ENCODE assay signal across 9 mouse cellular contexts in genomic region chr2:91965417-91965816, GRCm38 (mm10). TPM values are rescaled to one million over a fixed set of nuclear protein-coding genes. Genes with fewer than 3 reads are reported as not detected.
A peak's percentile ranks its signal among the peaks of the same experiment; 100 is the strongest.
DNase-seq lines count a peak whose midpoint lies in the region; ATAC-seq and TF ChIP-seq lines count a peak whose summit lies in the region.
"Had no signal": no experiment of that assay in that cellular context is flagged by ENCODE, and none has a peak within 500 bp of the region (broad histone marks: within the 10 kb centered on the region; RNA-seq: fewer than 3 reads in every experiment).

No protein-coding gene starts in this region.

- no peaks in the 10 kb centered on the region for H3K9me3 ChIP-seq in forebrain, embryonic 10.5 days
- H3K9me3 ChIP-seq in forebrain, embryonic 15.5 days = no peaks in the 10 kb centered on the region
- no peaks in the 10 kb centered on the region for H3K9me3 ChIP-seq in heart, postnatal 0 days (replicated peaks; ENCODE audit: control insufficient read depth, low read length)

- peaks cover 49% of the 10 kb centered on the region for H3K27me3 ChIP-seq in forebrain, embryonic 10.5 days (ENCODE audit: poor library complexity, severe bottlenecking)
- H3K27me3 ChIP-seq in forebrain, embryonic 15.5 days = peaks cover 6% of the 10 kb centered on the region; the same call in 1 of the 2 replicates
- no peaks in the 10 kb centered on the region for H3K27me3 ChIP-seq in heart, postnatal 0 days (ENCODE audit: control insufficient read depth, insufficient read depth, low read length)
- H3K27me3 ChIP-seq in splenic B cell, adult 2 months (ENCODE audit: control insufficient read depth, insufficient read depth, low read length, poor library complexity, severe bottlenecking) = no peaks in the 10 kb centered on the region

- no peak for DNase-seq in forebrain, embryonic 10.5 days (ENCODE audit: extremely low spot score, low spot score)
- DNase-seq in heart, postnatal 0 days (ENCODE audit: low spot score) = peak; percentile 47
- DNase-seq in kidney, postnatal 14 days = peak; percentile 88
- peak; percentile 87 to 90 for DNase-seq in lung, postnatal 4 days
- peak; percentile 72 for DNase-seq in splenic B cell, adult 2 months (ENCODE audit: low read depth, low spot score)
- DNase-seq in MN1 (ENCODE audit: low spot score) = no peak

- no peak for ATAC-seq in forebrain, embryonic 15.5 days (replicated peaks)
- ATAC-seq in heart, postnatal 0 days (ENCODE audit: insufficient read depth, low read depth) = peak; percentile 3; the same call in 1 of the 2 replicates
- ATAC-seq: Patski had no signal

- no peak overlapping the region for H3K4me2 ChIP-seq in forebrain, embryonic 15.5 days (replicated peaks)
- H3K4me2 ChIP-seq in heart, postnatal 0 days (ENCODE audit: low read depth, low read length) = peak overlapping the region; percentile 61

- TF ChIP-seq POLR2A in bone marrow macrophage, adult 2 months (IDR thresholded peaks at IDR 0.05; ENCODE audit: borderline replicate concordance, low read depth, low read length) = no peak

- TF ChIP-seq EP300 in heart, postnatal 0 days (IDR thresholded peaks at IDR 0.05; ENCODE audit: low read depth) = peak; percentile 71; the same call in 1 of the 2 replicates

- no peak for TF ChIP-seq CTCF in bone marrow macrophage, adult 2 months (IDR thresholded peaks at IDR 0.05; ENCODE audit: low read depth, low read length)
- TF ChIP-seq CTCF in heart, postnatal 0 days (IDR thresholded peaks at IDR 0.05; ENCODE audit: low read depth) = no peak

- peaks cover 56% of the 10 kb centered on the region for H3K4me1 ChIP-seq in forebrain, embryonic 10.5 days
- peaks cover 14% of the 10 kb centered on the region for H3K4me1 ChIP-seq in forebrain, embryonic 15.5 days
- H3K4me1 ChIP-seq in bone marrow macrophage, adult 2 months (ENCODE audit: control insufficient read depth, insufficient read depth, low read length) = peaks cover 53% of the 10 kb centered on the region
- peaks cover 33% of the 10 kb centered on the region; the same call in 1 of the 2 replicates for H3K4me1 ChIP-seq in heart, postnatal 0 days (ENCODE audit: control insufficient read depth, insufficient read depth)

- H3K36me3 ChIP-seq in forebrain, embryonic 10.5 days (replicated peaks) = 0 out of 2 replicates have a peak, but pooled peaks cover 4% of the 10 kb centered on the region
- no peaks in the 10 kb centered on the region for H3K36me3 ChIP-seq in forebrain, embryonic 15.5 days
- H3K36me3 ChIP-seq in heart, postnatal 0 days (replicated peaks; ENCODE audit: control insufficient read depth, insufficient read depth, low read length) = no peaks in the 10 kb centered on the region
- no peaks in the 10 kb centered on the region for H3K36me3 ChIP-seq in splenic B cell, adult 2 months (ENCODE audit: control insufficient read depth, insufficient read depth, low read length, poor library complexity, severe bottlenecking)

- H3K4me3 ChIP-seq in forebrain, embryonic 10.5 days = peak overlapping the region; percentile 38
- H3K4me3 ChIP-seq in forebrain, embryonic 15.5 days = no peak overlapping the region
- peak overlapping the region; percentile 94 for H3K4me3 ChIP-seq in bone marrow macrophage, adult 2 months (ENCODE audit: insufficient read depth, low read length)
- peak overlapping the region; percentile 76 for H3K4me3 ChIP-seq in heart, postnatal 0 days (ENCODE audit: low read depth, low read length)

- H3K27ac ChIP-seq in forebrain, embryonic 10.5 days = peak overlapping the region; percentile 76
- no peak overlapping the region for H3K27ac ChIP-seq in forebrain, embryonic 15.5 days (replicated peaks)
- H3K27ac ChIP-seq in bone marrow macrophage, adult 2 months (ENCODE audit: insufficient read depth, low read depth, low read length) = peak overlapping the region; percentile 99
- peak overlapping the region; percentile 86 for H3K27ac ChIP-seq in heart, postnatal 0 days (ENCODE audit: low read depth)

- H3K9ac ChIP-seq in forebrain, embryonic 15.5 days (replicated peaks) = no peak overlapping the region
- peak overlapping the region; percentile 54; the same call in 1 of the 2 replicates for H3K9ac ChIP-seq in heart, postnatal 0 days (replicated peaks; ENCODE audit: low read depth, low read length)

- 15% methylated on average over 20 of the region's 20 CpGs for WGBS in forebrain, embryonic 10.5 days
- WGBS in forebrain, embryonic 15.5 days = 23% methylated on average over 20 of the region's 20 CpGs
- WGBS in heart, postnatal 0 days = 21% methylated on average over 20 of the region's 20 CpGs

RNA-seq across cellular contexts. Expression of gene Dgkz, which starts 10.2 kb away (rescaled TPM):
- polyA plus RNA-seq in forebrain, embryonic 10.5 days (2016; fragmentation: Nextera tagmentation; extraction: Ambion mirVana) = 35.1 and 39.1 TPM in 2 replicates
- polyA plus RNA-seq in forebrain, embryonic 15.5 days (2015; fragmentation: Nextera tagmentation; extraction: Ambion mirVana) = 27.6 and 28.2 TPM in 2 replicates
- 129 and 144 TPM in 2 replicates for polyA plus RNA-seq in bone marrow macrophage, adult 2 months (2012; ENCODE audit: insufficient read depth, insufficient read length, missing spikeins)
- 77.0 and 77.9 TPM in 2 replicates for total RNA-seq in heart, postnatal 0 days (2014; rRNA removed; ENCODE audit: low replicate concordance)
- polyA plus RNA-seq in heart, postnatal 0 days (2015; fragmentation: Nextera tagmentation; extraction: Ambion mirVana) = 24.0 and 26.2 TPM in 2 replicates

RNA-seq across cellular contexts. Expression of gene Gm9821, which starts 19.9 kb away (rescaled TPM):
- 0.44 and 0.52 TPM in 2 replicates for polyA plus RNA-seq in forebrain, embryonic 10.5 days (2016; fragmentation: Nextera tagmentation; extraction: Ambion mirVana)
- 0.15 and 0.32 TPM in 2 replicates for polyA plus RNA-seq in forebrain, embryonic 15.5 days (2015; fragmentation: Nextera tagmentation; extraction: Ambion mirVana)
- not detected in 2 replicates for polyA plus RNA-seq in bone marrow macrophage, adult 2 months (2012; ENCODE audit: insufficient read depth, insufficient read length, missing spikeins)
- not detected in 2 replicates for total RNA-seq in heart, postnatal 0 days (2014; rRNA removed; ENCODE audit: low replicate concordance)
- polyA plus RNA-seq in heart, postnatal 0 days (2015; fragmentation: Nextera tagmentation; extraction: Ambion mirVana) = 0.89 and 0.93 TPM in 2 replicates

RNA-seq across cellular contexts. Expression of gene Mdk, which starts 33.3 kb away (rescaled TPM):
- 1,773 and 1,865 TPM in 2 replicates for polyA plus RNA-seq in forebrain, embryonic 10.5 days (2016; fragmentation: Nextera tagmentation; extraction: Ambion mirVana)
- polyA plus RNA-seq in forebrain, embryonic 15.5 days (2015; fragmentation: Nextera tagmentation; extraction: Ambion mirVana) = 347 and 357 TPM in 2 replicates
- 1.0 and 3.4 TPM in 2 replicates for polyA plus RNA-seq in bone marrow macrophage, adult 2 months (2012; ENCODE audit: insufficient read depth, insufficient read length, missing spikeins)
- total RNA-seq in heart, postnatal 0 days (2014; rRNA removed; ENCODE audit: low replicate concordance) = 18.5 and 48.2 TPM in 2 replicates
- polyA plus RNA-seq in heart, postnatal 0 days (2015; fragmentation: Nextera tagmentation; extraction: Ambion mirVana) = 100 and 119 TPM in 2 replicates

RNA-seq across cellular contexts. Expression of gene Chrm4, which starts 38.4 kb away (rescaled TPM):
- polyA plus RNA-seq in forebrain, embryonic 10.5 days (2016; fragmentation: Nextera tagmentation; extraction: Ambion mirVana) = 0.12 and 0.77 TPM in 2 replicates
- 1.5 and 1.8 TPM in 2 replicates for polyA plus RNA-seq in forebrain, embryonic 15.5 days (2015; fragmentation: Nextera tagmentation; extraction: Ambion mirVana)
- polyA plus RNA-seq in bone marrow macrophage, adult 2 months (2012; ENCODE audit: insufficient read depth, insufficient read length, missing spikeins) = not detected in 2 replicates
- 0.27 TPM in 1 of 2 replicates, not detected in the other for total RNA-seq in heart, postnatal 0 days (2014; rRNA removed; ENCODE audit: low replicate concordance)
- polyA plus RNA-seq in heart, postnatal 0 days (2015; fragmentation: Nextera tagmentation; extraction: Ambion mirVana) = not detected in 2 replicates
- polyA plus RNA-seq: Patski had no signal

RNA-seq across cellular contexts. Expression of gene Creb3l1, which starts 58.9 kb away (rescaled TPM):
- polyA plus RNA-seq in forebrain, embryonic 10.5 days (2016; fragmentation: Nextera tagmentation; extraction: Ambion mirVana) = 0.73 and 0.86 TPM in 2 replicates
- polyA plus RNA-seq in forebrain, embryonic 15.5 days (2015; fragmentation: Nextera tagmentation; extraction: Ambion mirVana) = 0.92 and 1.0 TPM in 2 replicates
- polyA plus RNA-seq in bone marrow macrophage, adult 2 months (2012; ENCODE audit: insufficient read depth, insufficient read length, missing spikeins) = 3.7 and 5.1 TPM in 2 replicates
- total RNA-seq in heart, postnatal 0 days (2014; rRNA removed; ENCODE audit: low replicate concordance) = 3.8 and 6.7 TPM in 2 replicates
- 4.1 and 4.2 TPM in 2 replicates for polyA plus RNA-seq in heart, postnatal 0 days (2015; fragmentation: Nextera tagmentation; extraction: Ambion mirVana)

Comparison
In these comparisons a context has a peak if more than half of its experiments do, and no peak if none do; other contexts are left out.
1. DNase-seq: peak in heart, postnatal 0 days (single experiment), kidney, postnatal 14 days (single experiment), lung, postnatal 4 days (2 of 2) and splenic B cell, adult 2 months (single experiment); none in forebrain, embryonic 10.5 days (single experiment) and MN1 (single experiment).
2. RNA of gene Mdk, which starts 33.3 kb away (polyA plus RNA-seq): 1,773 to 1,865 TPM in forebrain, embryonic 10.5 days, 347 to 357 TPM in forebrain, embryonic 15.5 days and 100 to 119 TPM in heart, postnatal 0 days; 1.0 to 3.4 TPM in bone marrow macrophage, adult 2 months; every median in the first group is over 10 times any median in the second.